Mouse (Mus musculus) C2C12 (cell line): Measurements from ENCODE around the gene Ccr4.

Experiments
- CEBPB ChIP-seq: IDR thresholded peaks from one replicate; pipeline ENCODE4 v1.6.1; 2011; ENCODE audit warnings: low read depth, mild to moderate bottlenecking, control low read depth, moderate library complexity
- CTCF ChIP-seq: IDR thresholded peaks from one replicate; pipeline ENCODE4 v1.5.1; 2011; ENCODE audit not compliant: control insufficient read depth, insufficient read depth, insufficient read length
- MYOD1 ChIP-seq: IDR thresholded peaks from one replicate; pipeline ENCODE4 v1.6.1; 2011; ENCODE audit warnings: low read depth; ENCODE audit not compliant: control insufficient read depth, insufficient read length
- MYOG ChIP-seq: IDR thresholded peaks from one replicate; pipeline ENCODE4 v1.6.1; 2011; ENCODE audit not compliant: control insufficient read depth, insufficient read length; ENCODE audit errors: extremely low read depth
- USF1 ChIP-seq: IDR thresholded peaks from one replicate; pipeline ENCODE4 v1.6.1; 2011; ENCODE audit warnings: low read depth, mild to moderate bottlenecking, control low read depth, moderate library complexity

GRCm38 (mm10) chr9:114525073-114525633 lies 20.4 kb upstream of the Ccr4 start:
- TF ChIP-seq CTCF, result no peak
- no peak for TF ChIP-seq CEBPB
- no peak for TF ChIP-seq MYOD1
- TF ChIP-seq USF1, result no peak
- TF ChIP-seq MYOG, result no peak
